Mouse (Mus musculus) megakaryocyte progenitor cell, adult 5-6 weeks (primary cell): ENCODE data around the gene Dgat2. TPM values are rescaled to one million over a fixed set of nuclear protein-coding genes. Genes with fewer than 3 reads are reported as not detected.

Source experiments
- ATAC-seq: replicated peaks from 2 replicates; pipeline ENCODE4 v1.8.0; 2016; ENCODE audit warnings: mild to moderate bottlenecking, moderate TSS enrichment, inconsistent platforms; ENCODE audit not compliant: poor library complexity
- total RNA-seq, 2 experiments: library from RNA; stranded (forward) in 1 of 2; stranded (reverse) in 1 of 2; fragments of 157-497, 149-512 nt in 1 of 2; fragments of 200-1000 nt in 1 of 2; gene quantifications; 2 replicates each; pipeline versions ENCODE4 v1.2.3 to v1.2.4; 2015 to 2017

The Dgat2 gene
- total RNA-seq, 2 experiments from 2014 or later: 11.4 to 12.2 TPM

GRCm38 (mm10) chr7:99140984-99141918, 41.3 kb downstream of the Dgat2 start, which contains the start of gene Uvrag:
Gene Uvrag, minus strand, starts transcription at chr7:99141141.
- ATAC-seq: peak; percentile 90

- ATAC-seq: no peak
These were observed 42.0 kb downstream of the Dgat2 start for GRCm38 (mm10) chr7:99140511-99140910.

- no peak for ATAC-seq
These were observed 42.6 kb downstream of the Dgat2 start for GRCm38 (mm10) chr7:99139841-99140491.

- ATAC-seq: no peak
These were observed 45.0 kb downstream of the Dgat2 start for GRCm38 (mm10) chr7:99137541-99137940.

- no peak for ATAC-seq
These were observed 45.7 kb downstream of the Dgat2 start for GRCm38 (mm10) chr7:99136789-99137188.

GRCm38 (mm10) chr7:99133811-99134402, 48.6 kb downstream of the Dgat2 start:
- peak; percentile 73 for ATAC-seq

GRCm38 (mm10) chr7:99132597-99132996, 49.9 kb downstream of the Dgat2 start:
- no peak for ATAC-seq

GRCm38 (mm10) chr7:99131819-99132353, 50.6 kb downstream of the Dgat2 start:
- no peak for ATAC-seq

GRCm38 (mm10) chr7:99128965-99129364, 53.6 kb downstream of the Dgat2 start:
- ATAC-seq: no peak

GRCm38 (mm10) chr7:99128020-99128950, 54.2 kb downstream of the Dgat2 start:
- peak; percentile 47; the same call in 1 of the 2 replicates for ATAC-seq

- ATAC-seq: 0 out of 2 replicates have a peak, but pooled peaks have one; percentile 20
These were observed 56.5 kb downstream of the Dgat2 start for GRCm38 (mm10) chr7:99126057-99126456.

GRCm38 (mm10) chr7:99122651-99123050, 59.9 kb downstream of the Dgat2 start:
- no peak for ATAC-seq

GRCm38 (mm10) chr7:99120865-99121521, 61.5 kb downstream of the Dgat2 start:
- peak; percentile 72 for ATAC-seq

- no peak for ATAC-seq
These were observed 62.4 kb downstream of the Dgat2 start for GRCm38 (mm10) chr7:99120082-99120481.

GRCm38 (mm10) chr7:99116781-99117180, 65.7 kb downstream of the Dgat2 start:
- ATAC-seq: no peak

- no peak for ATAC-seq
These were observed 68.4 kb downstream of the Dgat2 start for GRCm38 (mm10) chr7:99114006-99114726.

- ATAC-seq: 0 out of 2 replicates have a peak, but pooled peaks have one; percentile 61
These were observed 75.0 kb downstream of the Dgat2 start for GRCm38 (mm10) chr7:99107566-99107965.

GRCm38 (mm10) chr7:99106714-99107270, 75.7 kb downstream of the Dgat2 start:
- no peak for ATAC-seq
